Mouse (Mus musculus): ENCODE data around the gene Gm28035. TPM values are rescaled to one million over a fixed set of nuclear protein-coding genes. Genes with fewer than 3 reads are reported as not detected.

Gm28035 gene
- total RNA-seq, 1 experiment from 2014 or later, result 1.4 TPM

DNA sequence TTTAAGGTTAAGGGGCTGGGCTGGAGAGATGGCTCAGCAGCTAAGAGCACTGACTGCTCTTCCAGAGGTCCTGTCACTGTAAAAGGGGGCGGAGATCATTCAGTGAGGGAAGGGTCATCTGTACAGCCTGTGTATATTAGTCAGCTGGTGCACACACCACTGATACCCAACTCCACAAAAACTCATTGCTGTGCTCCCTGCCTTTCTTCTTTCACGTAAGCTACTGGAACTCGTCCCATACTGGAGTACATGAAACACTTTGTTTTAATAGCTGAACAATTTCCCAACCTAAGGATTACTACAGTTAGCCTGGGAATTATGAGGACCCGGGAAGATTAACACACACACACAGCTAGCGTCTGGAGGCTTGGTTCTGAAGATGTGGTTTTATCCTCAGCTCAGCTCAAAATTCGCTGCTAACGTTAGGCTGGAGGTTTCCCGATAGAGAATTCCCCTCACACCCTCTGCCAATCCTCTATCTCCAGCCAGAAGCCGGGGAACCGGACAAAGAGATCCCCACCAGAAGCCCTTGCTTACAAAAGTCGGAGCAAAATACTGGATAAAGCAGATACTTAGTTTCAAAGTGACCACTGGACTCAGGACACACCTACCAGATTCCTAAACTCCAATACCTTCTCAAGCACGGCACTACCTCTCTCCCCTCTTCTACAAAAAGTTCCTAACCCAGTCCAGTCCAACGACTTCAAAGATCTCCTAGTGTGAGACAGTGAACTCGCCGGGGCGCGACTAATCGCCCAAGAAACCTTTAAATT is 3.8 kb upstream of the Gm28035 start:
- ATAC-seq (replicated peaks in 1 of 2; ENCODE audit: insufficient read depth in 1 of 2, low FRiP score in 2 of 2, low TSS enrichment in 1 of 2, low read depth in 1 of 2, poor library complexity in 2 of 2, severe bottlenecking in 2 of 2), result no peak

DNA sequence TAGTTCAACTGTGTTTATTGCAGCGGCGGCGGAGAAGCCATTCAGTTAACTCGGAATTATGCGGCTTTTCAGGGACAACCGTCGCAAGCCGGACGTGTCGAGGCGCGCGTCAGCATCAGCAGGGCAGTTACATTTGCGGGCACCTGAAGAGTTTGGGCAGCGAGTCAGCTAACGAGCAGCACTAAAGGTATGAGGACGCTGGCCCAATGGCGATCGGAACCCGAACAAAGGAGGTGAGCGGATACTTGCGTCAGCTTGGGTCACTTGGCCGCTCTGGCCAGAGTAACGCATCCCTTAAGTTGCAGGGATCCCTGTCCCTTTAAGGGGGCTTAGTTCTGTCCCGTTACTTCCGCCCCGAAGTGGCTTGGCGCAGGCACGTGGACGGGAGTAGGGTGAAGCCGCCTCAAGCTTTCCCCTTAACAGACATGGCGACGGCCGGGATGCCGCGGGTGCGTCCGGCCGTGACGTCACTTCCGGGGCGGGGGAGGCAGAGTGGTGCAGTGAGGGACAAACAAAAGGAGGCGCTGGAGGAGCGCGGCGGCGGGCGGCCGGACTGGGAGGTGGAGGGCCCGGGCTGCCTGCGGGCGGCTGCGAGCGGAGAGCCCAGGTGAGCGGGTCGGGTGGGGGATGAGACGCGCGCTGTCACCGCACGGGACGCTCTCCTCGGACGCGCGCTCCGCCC is 3.0 kb upstream of the Gm28035 start, which contains the start of gene Lrrc8a:
Lrrc8a (plus strand) TSS at position 517 of the 682 bp plus-strand sequence.
- ATAC-seq (replicated peaks in 1 of 2; ENCODE audit: insufficient read depth in 1 of 2, low FRiP score in 2 of 2, low TSS enrichment in 1 of 2, low read depth in 1 of 2, poor library complexity in 2 of 2, severe bottlenecking in 2 of 2), result peak; percentile 83 to 90

- ATAC-seq (replicated peaks in 1 of 2; ENCODE audit: insufficient read depth in 1 of 2, low FRiP score in 2 of 2, low TSS enrichment in 1 of 2, low read depth in 1 of 2, poor library complexity in 2 of 2, severe bottlenecking in 2 of 2), result 0 out of 4 replicates have a peak, but pooled peaks of 1 of the 2 experiments have one; percentile 6
These were observed 2.5 kb upstream of the Gm28035 start for GRCm38 (mm10) chr2:30237881-30238280.

DNA sequence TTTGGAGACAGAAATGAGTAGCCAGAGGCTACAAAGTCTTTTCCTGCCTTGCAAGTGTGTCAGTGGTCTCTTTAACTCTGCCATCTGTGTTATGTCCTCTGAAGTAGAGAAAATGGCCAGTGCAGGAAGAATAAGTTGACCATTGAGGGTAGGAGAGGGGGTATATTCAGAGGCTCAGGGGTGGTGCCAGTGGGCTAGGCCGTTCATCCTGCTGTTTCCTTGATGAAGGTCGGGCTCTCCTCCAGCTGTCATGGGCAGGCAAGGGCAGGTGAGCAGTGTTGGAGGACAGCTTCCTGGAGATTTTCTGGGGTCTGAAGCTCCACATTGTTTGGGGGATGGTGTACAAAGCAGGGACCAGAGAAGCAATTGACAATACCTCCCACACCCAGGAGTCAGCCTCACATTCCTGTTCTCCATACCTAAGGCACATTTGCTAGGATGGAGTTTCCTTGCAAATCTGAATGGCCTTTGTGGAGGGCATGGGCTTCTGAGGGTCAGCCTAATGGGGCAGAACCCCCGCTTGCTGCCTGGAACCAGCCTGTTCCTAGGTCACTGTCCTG is 1.4 kb upstream of the Gm28035 start:
- no peak for ATAC-seq (replicated peaks in 1 of 2; ENCODE audit: insufficient read depth in 1 of 2, low FRiP score in 2 of 2, low TSS enrichment in 1 of 2, low read depth in 1 of 2, poor library complexity in 2 of 2, severe bottlenecking in 2 of 2)

GRCm38 (mm10) chr2:30239777-30240176 is 590 bp upstream of the Gm28035 start:
- no peak for ATAC-seq (replicated peaks in 1 of 2; ENCODE audit: insufficient read depth in 1 of 2, low FRiP score in 2 of 2, low TSS enrichment in 1 of 2, low read depth in 1 of 2, poor library complexity in 2 of 2, severe bottlenecking in 2 of 2)

DNA sequence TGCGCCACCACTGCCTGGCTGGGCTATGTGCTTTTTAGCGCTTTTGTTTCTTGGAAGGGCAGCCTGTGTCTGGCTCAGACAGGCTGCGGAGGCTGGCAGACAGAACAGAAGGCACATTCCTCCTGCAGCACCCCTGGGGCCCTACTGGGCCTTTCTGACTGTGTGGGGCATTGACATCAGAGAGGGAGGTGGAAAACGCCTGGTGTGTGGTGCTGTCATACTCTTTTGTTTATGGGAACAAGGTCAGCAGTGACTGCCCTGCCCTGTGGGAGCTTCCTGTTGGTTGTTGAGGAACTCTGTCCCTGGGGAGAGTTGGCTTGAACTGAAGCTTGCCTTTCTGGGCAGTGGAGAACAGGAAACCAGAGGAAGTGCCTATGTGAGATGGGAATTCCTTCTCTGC is 2.1 kb downstream of the Gm28035 start:
- ATAC-seq (replicated peaks in 1 of 2; ENCODE audit: insufficient read depth in 1 of 2, low FRiP score in 2 of 2, low TSS enrichment in 1 of 2, low read depth in 1 of 2, poor library complexity in 2 of 2, severe bottlenecking in 2 of 2), result no peak

- ATAC-seq (replicated peaks in 1 of 2; ENCODE audit: insufficient read depth in 1 of 2, low FRiP score in 2 of 2, low TSS enrichment in 1 of 2, low read depth in 1 of 2, poor library complexity in 2 of 2, severe bottlenecking in 2 of 2), result no peak
These were observed 3.0 kb downstream of the Gm28035 start for GRCm38 (mm10) chr2:30243391-30243790.

GRCm38 (mm10) chr2:30244595-30245178 is 4.3 kb downstream of the Gm28035 start:
- 0 out of 4 replicates have a peak, but pooled peaks of 1 of the 2 experiments have one; percentile 17 for ATAC-seq (replicated peaks in 1 of 2; ENCODE audit: insufficient read depth in 1 of 2, low FRiP score in 2 of 2, low TSS enrichment in 1 of 2, low read depth in 1 of 2, poor library complexity in 2 of 2, severe bottlenecking in 2 of 2)

DNA sequence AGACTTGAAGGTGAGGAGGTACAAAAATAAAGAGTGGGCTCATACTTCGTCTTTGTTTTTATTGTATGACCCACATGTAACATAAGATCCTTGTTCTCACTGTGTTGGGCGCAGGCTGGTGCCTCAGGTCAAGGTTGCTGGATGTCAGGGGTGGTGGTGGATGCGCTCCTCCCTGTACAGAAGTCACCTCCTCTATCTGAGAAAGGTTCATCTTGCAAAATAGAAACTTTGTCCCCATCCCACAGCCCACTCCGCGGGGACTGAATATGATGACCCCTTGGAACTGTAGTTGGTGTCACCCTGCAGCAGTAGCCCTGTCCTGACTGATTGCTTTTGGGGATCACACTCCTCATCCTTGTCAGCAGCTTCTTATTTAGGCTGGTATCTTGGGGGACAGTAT is 6.7 kb downstream of the Gm28035 start:
- no peak for ATAC-seq (replicated peaks in 1 of 2; ENCODE audit: insufficient read depth in 1 of 2, low FRiP score in 2 of 2, low TSS enrichment in 1 of 2, low read depth in 1 of 2, poor library complexity in 2 of 2, severe bottlenecking in 2 of 2)

- ATAC-seq (replicated peaks in 1 of 2; ENCODE audit: insufficient read depth in 1 of 2, low FRiP score in 2 of 2, low TSS enrichment in 1 of 2, low read depth in 1 of 2, poor library complexity in 2 of 2, severe bottlenecking in 2 of 2), result no peak
These were observed 7.3 kb downstream of the Gm28035 start for GRCm38 (mm10) chr2:30247681-30248080.

DNA sequence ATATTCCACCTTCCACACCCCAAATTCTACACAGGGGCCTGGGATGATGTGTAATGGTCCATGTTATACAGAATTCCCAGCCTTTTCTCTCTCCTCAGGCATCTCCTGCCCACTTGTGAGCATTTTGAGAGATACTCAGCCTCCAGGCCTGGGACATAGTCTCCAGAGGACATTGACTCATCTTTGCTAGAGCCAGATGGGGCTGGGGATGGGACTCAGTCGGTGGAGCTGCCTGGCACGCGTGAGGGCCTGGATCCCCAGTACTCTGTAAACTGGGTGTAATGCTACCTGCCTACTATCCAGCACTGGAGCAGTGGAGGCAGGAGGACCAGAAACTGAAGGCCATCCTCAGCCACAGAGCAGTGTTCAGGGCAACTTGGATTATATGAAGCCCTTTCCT is 8.8 kb downstream of the Gm28035 start:
- no peak for ATAC-seq (replicated peaks in 1 of 2; ENCODE audit: insufficient read depth in 1 of 2, low FRiP score in 2 of 2, low TSS enrichment in 1 of 2, low read depth in 1 of 2, poor library complexity in 2 of 2, severe bottlenecking in 2 of 2)

DNA sequence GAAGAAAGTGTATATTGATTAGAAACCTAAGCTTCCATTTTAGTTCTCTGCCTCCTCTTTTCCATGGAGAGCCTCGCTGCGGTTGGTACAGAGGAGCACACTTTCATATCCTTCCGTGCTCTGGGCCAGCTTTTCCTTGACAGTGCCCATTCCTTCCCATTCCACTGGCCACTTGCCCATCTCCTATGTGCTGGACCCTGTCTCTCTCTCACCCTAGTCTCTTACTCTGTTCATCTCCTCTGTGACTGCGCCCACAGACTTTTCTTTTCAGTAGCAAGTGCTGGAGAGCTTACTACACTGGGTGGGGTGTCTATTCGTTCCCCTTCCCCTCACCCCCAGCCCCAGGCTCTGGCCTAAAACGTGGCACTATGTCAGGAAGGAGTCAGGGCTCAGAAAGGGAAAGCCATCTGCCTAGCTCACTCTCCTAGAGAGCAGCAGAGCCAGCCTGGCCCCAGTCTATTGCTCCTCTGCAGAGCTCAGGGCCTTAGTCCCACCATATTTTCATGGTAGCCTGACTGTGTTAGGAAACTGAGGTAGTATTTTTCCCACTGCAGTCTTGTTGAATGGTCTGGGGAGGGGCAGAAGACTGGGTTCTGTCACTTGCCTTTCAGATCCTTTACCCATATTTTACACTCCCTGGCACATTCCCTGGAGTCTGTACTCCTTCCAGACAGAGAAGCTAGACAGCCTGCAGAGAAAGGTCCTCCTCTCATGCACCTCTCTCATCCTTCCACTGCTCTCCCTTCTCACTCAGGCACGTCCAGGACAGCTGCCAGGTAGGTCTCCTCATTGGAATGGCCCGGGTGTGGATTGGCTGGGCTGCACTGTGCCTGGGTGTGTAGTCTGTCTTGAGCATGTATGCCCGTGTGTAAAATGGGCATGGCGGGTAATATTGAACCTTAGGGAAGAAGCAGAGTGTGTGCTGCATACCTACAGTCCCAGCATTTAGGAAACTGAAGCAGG is 10.1 kb downstream of the Gm28035 start:
- no peak for ATAC-seq (replicated peaks in 1 of 2; ENCODE audit: insufficient read depth in 1 of 2, low FRiP score in 2 of 2, low TSS enrichment in 1 of 2, low read depth in 1 of 2, poor library complexity in 2 of 2, severe bottlenecking in 2 of 2)

DNA sequence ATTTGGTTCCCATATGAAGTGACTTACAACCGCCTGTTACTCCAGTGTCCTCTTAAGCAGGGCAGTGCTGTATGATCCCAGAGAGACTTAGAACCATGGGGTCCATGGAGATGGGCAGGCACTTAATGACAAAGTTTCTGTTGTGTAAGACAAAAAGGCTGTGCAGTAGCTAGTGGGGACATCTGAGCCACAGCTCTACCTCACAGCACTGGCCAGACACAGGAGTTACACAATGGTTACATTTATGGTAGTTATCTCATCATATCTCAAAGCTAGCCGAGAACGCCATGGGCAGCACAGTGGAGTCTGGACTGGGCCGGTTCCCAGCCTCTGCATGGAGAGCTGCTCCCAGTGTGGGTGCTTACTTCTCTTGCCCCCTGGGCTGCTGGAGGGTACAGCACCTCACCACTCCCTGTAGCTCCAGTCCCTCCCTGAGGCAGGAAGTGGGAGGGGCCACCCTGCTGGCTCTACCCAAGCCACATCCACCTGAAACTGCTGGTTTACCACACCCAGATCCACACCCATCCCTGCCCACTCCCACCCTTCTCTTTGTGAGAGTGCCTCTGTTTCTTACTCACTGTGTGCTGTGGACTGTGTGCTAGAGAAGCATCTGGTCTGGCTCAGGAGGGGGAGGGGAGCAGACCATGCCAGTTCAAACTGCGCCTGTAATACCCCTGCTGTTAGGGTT is 11.2 kb downstream of the Gm28035 start:
- ATAC-seq (replicated peaks in 1 of 2; ENCODE audit: insufficient read depth in 1 of 2, low FRiP score in 2 of 2, low TSS enrichment in 1 of 2, low read depth in 1 of 2, poor library complexity in 2 of 2, severe bottlenecking in 2 of 2), result peak; percentile 88 to 90

DNA sequence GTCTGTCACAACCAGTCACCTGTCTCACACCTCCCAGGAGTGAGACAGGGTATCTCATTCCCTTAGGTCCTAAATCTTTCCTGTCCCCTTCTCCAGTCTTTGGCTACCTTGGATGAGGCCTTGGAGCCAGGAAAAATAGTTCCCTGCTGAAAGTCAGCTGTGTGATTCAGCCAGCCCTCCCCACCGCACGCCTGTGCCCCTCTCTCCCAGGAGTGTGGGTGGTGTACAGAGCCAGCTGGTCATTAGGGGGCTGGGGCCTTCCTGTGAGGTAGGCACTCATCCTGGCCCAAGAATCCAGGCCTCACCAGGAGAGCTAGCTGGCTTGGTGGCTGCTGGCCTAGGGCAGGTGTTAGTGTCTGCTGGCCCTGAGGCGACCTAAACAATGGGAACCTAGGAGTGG is 12.2 kb downstream of the Gm28035 start:
- ATAC-seq (replicated peaks in 1 of 2; ENCODE audit: insufficient read depth in 1 of 2, low FRiP score in 2 of 2, low TSS enrichment in 1 of 2, low read depth in 1 of 2, poor library complexity in 2 of 2, severe bottlenecking in 2 of 2), result no peak

DNA sequence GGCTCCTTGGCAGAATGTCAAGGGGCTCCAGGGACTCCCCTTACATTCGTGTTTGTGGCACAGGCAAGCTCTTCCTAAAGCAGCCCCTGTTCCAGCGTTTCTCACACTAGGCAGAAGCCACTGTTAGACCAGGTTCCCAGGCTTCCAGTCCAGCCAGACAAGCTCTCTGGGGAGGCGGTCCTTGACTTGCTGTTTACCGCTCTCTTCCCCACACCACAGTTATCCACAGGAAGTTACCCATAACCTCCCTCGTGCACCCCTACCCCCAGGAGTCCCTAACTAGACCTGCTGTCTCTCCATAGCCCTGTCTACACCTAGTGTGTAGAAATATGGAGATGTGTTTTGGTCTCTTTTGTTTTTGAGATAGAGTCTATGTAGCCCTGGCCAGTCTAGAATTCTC is 13.4 kb downstream of the Gm28035 start:
- no peak for ATAC-seq (replicated peaks in 1 of 2; ENCODE audit: insufficient read depth in 1 of 2, low FRiP score in 2 of 2, low TSS enrichment in 1 of 2, low read depth in 1 of 2, poor library complexity in 2 of 2, severe bottlenecking in 2 of 2)

GRCm38 (mm10) chr2:30255631-30256395 is 15.4 kb downstream of the Gm28035 start:
- ATAC-seq (replicated peaks in 1 of 2; ENCODE audit: insufficient read depth in 1 of 2, low FRiP score in 2 of 2, low TSS enrichment in 1 of 2, low read depth in 1 of 2, poor library complexity in 2 of 2, severe bottlenecking in 2 of 2), result no peak
